Mouse (Mus musculus) adrenal gland, adult 10 weeks (tissue): ENCODE measurements around the gene Vrk2. TPM values are rescaled to one million over a fixed set of nuclear protein-coding genes. Genes with fewer than 3 reads are reported as not detected.

Experiments used
- polyA plus RNA-seq: library from polyadenylated mRNA; stranded (reverse); fragments of 350-450 nt; fragmentation: Illumina TruSeq; extraction: RNeasy Lipid Tissue Mini Kit (QIAGEN cat#74804); gene quantifications from one replicate; pipeline ENCODE4 v1.2.3, GENCODE M21; 2014; ENCODE audit warnings: low read depth, low replicate concordance

The Vrk2 gene
- polyA plus RNA-seq, result 32.0 TPM

GRCm38 (mm10) chr11:26593061-26594059 lies at the start of gene Vrk2, which contains the start of gene Gm6899:
Gene Vrk2 (minus strand): TSS chr11:26593999.
Gene Gm6899 (plus strand): TSS chr11:26593241.

Other genes with a start within 250 kb of the Vrk2 start
- gene Fancl, start 207.9 kb downstream of the Vrk2 start, polyA plus RNA-seq, result 17.0 TPM
- gene Gm6899, start 758 bp downstream of the Vrk2 start, polyA plus RNA-seq, result not detected